8 mouse cellular contexts compared by ENCODE assay signal in the genomic region with DNA sequence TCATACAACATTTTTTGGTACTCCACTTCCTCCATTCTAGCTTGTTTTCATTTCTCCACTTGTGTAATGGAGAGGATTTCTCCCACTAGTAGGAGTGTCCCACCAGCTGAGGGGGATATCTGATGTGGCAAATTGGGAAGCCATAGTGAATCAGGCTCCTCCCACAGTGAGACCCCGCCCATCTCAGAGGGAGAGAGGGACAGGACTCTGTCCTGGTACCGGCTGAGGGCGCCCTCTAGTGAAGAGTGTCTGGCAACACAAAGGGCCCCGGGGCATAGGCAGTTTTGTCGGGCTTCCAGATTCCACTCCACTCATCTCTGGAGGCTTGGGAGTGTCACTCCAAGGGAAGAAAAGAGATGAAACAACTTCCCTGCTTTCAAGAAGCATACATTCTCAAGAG. TPM values are rescaled to one million over a fixed set of nuclear protein-coding genes. Genes with fewer than 3 reads are reported as not detected.
A peak's percentile ranks its signal among the peaks of the same experiment; 100 is the strongest.
DNase-seq lines count a peak whose midpoint lies in the region; ATAC-seq and TF ChIP-seq lines count a peak whose summit lies in the region.

No protein-coding gene starts in this region.

- ATAC-seq in hindbrain, embryonic 11.5 days (ENCODE audit: low FRiP score): peak; percentile 27; the same call in 1 of the 2 replicates
- no peak for ATAC-seq in hindbrain, embryonic 14.5 days (ENCODE audit: low FRiP score)
- peak; percentile 94 for ATAC-seq in megakaryocyte progenitor cell, adult 5-6 weeks (replicated peaks; ENCODE audit: poor library complexity)

- no peak overlapping the region for H3K4me2 ChIP-seq in hindbrain, embryonic 11.5 days (replicated peaks; ENCODE audit: low read depth, low read length)
- no peak overlapping the region for H3K4me2 ChIP-seq in hindbrain, embryonic 14.5 days (replicated peaks)

- no peaks in the 10 kb centered on the region for H3K79me2 ChIP-seq in heart, adult 2 months (replicated peaks; ENCODE audit: control insufficient read depth, insufficient read depth, low read length)

- intact Hi-C loops in heart, adult 2 months (cut with DNase I): loop anchor here (1.0 to 5.0 kb wide), 2 partner anchors 117 to 126 kb away; no protein-coding TSS in a partner anchor

- TF ChIP-seq CTCF in heart, adult 2 months (IDR thresholded peaks at IDR 0.05): peak; percentile 77
- peak; percentile 50; the same call in 1 of the 2 replicates for TF ChIP-seq CTCF in testis, adult 2 months (IDR thresholded peaks at IDR 0.05; ENCODE audit: control insufficient read depth, insufficient read depth, insufficient replicate concordance, low read depth, low read length)

- peak; percentile 72 for DNase-seq in hindbrain, embryonic 11.5 days (ENCODE audit: low spot score)
- no peak for DNase-seq in hindbrain, embryonic 14.5 days (ENCODE audit: low spot score)
- peak; percentile 76 for DNase-seq in NIH3T3 (ENCODE audit: low read depth)
- peak; percentile 73 for DNase-seq in cerebellum, adult 9-10 months
- peak; percentile 65 to 69 for DNase-seq in heart, adult 2 months
- DNase-seq in large intestine, adult 2 months (ENCODE audit: low read depth, low spot score): peak; percentile 8

- H3K4me3 ChIP-seq in hindbrain, embryonic 11.5 days (ENCODE audit: low read depth, low read length): no peak overlapping the region
- no peak overlapping the region for H3K4me3 ChIP-seq in hindbrain, embryonic 14.5 days (replicated peaks; ENCODE audit: low read length)
- no peak overlapping the region for H3K4me3 ChIP-seq in heart, adult 2 months
- no peak overlapping the region for H3K4me3 ChIP-seq in testis, adult 2 months (ENCODE audit: control insufficient read depth, low read depth, low read length)

- H3K36me3 ChIP-seq in hindbrain, embryonic 11.5 days (ENCODE audit: control insufficient read depth, insufficient read depth, low read length): no peaks in the 10 kb centered on the region
- H3K36me3 ChIP-seq in hindbrain, embryonic 14.5 days (replicated peaks; ENCODE audit: control insufficient read depth, insufficient read depth): no peaks in the 10 kb centered on the region
- H3K36me3 ChIP-seq in heart, adult 2 months (ENCODE audit: control insufficient read depth, insufficient read depth, low read length): no peaks in the 10 kb centered on the region
- no peaks in the 10 kb centered on the region for H3K36me3 ChIP-seq in testis, adult 2 months (ENCODE audit: control insufficient read depth, insufficient read depth, low read length)

- TF ChIP-seq EP300 in heart, adult 2 months (IDR thresholded peaks at IDR 0.05; ENCODE audit: insufficient read depth, low read depth, low read length): no peak

- no peaks in the 10 kb centered on the region for H3K27me3 ChIP-seq in hindbrain, embryonic 11.5 days (ENCODE audit: control insufficient read depth, insufficient read depth, low read length)
- no peaks in the 10 kb centered on the region for H3K27me3 ChIP-seq in hindbrain, embryonic 14.5 days (ENCODE audit: control insufficient read depth, insufficient read depth, low read length)
- no peaks in the 10 kb centered on the region for H3K27me3 ChIP-seq in heart, adult 2 months (ENCODE audit: control insufficient read depth, insufficient read depth, low read length)
- H3K27me3 ChIP-seq in testis, adult 2 months (ENCODE audit: control insufficient read depth, insufficient read depth, low read length): no peaks in the 10 kb centered on the region

- no peaks in the 10 kb centered on the region for H3K9me3 ChIP-seq in hindbrain, embryonic 11.5 days (ENCODE audit: control insufficient read depth, low read length)
- no peaks in the 10 kb centered on the region for H3K9me3 ChIP-seq in hindbrain, embryonic 14.5 days (ENCODE audit: control insufficient read depth, low read length)

- H3K9ac ChIP-seq in hindbrain, embryonic 11.5 days (ENCODE audit: low read depth, low read length): no peak overlapping the region
- H3K9ac ChIP-seq in hindbrain, embryonic 14.5 days: no peak overlapping the region
- no peak overlapping the region for H3K9ac ChIP-seq in heart, adult 2 months (ENCODE audit: low read depth, low read length)

- TF ChIP-seq POLR2A in heart, adult 2 months (IDR thresholded peaks at IDR 0.05; ENCODE audit: insufficient read depth, low read depth, low read length): no peak
- no peak for TF ChIP-seq POLR2A in testis, adult 2 months (IDR thresholded peaks at IDR 0.05; ENCODE audit: control insufficient read depth, low read depth, low read length)

- H3K27ac ChIP-seq in hindbrain, embryonic 11.5 days (ENCODE audit: low read depth, low read length): no peak overlapping the region
- H3K27ac ChIP-seq in hindbrain, embryonic 14.5 days: no peak overlapping the region
- no peak overlapping the region for H3K27ac ChIP-seq in heart, adult 2 months
- H3K27ac ChIP-seq in testis, adult 2 months (ENCODE audit: control insufficient read depth, insufficient read depth, low read depth, low read length): no peak overlapping the region

- H3K4me1 ChIP-seq in hindbrain, embryonic 11.5 days (replicated peaks; ENCODE audit: control insufficient read depth, insufficient read depth, low read length): no peaks in the 10 kb centered on the region
- H3K4me1 ChIP-seq in hindbrain, embryonic 14.5 days (replicated peaks; ENCODE audit: control insufficient read depth, insufficient read depth, low read length): no peaks in the 10 kb centered on the region
- H3K4me1 ChIP-seq in heart, adult 2 months (ENCODE audit: control insufficient read depth, insufficient read depth, low read length): no peaks in the 10 kb centered on the region
- peaks cover 9% of the 10 kb centered on the region for H3K4me1 ChIP-seq in testis, adult 2 months (ENCODE audit: control insufficient read depth, insufficient read depth, low read length)

- 16% methylated on average over 5 of the region's 5 CpGs for WGBS in hindbrain, embryonic 11.5 days
- 15% methylated on average over 5 of the region's 5 CpGs for WGBS in hindbrain, embryonic 14.5 days
- WGBS in heart, adult 2 months: 10% methylated on average over 5 of the region's 5 CpGs
- 9% methylated on average over 5 of the region's 5 CpGs for whole genome bisulfite sequencing in large intestine, adult 2 months

RNA-seq across cellular contexts. Expression of a gene that starts 1.6 kb away (rescaled TPM):
- polyA plus RNA-seq in hindbrain, embryonic 11.5 days (2014; fragmentation: Nextera tagmentation; extraction: Ambion mirVana): not detected in 2 replicates
- 0.09 TPM in 1 of 2 replicates, not detected in the other for polyA plus RNA-seq in hindbrain, embryonic 14.5 days (2014; fragmentation: Nextera tagmentation; extraction: Ambion mirVana)
- under 1 TPM in 1 of 2 experiments, not detected in 1; 0.07 TPM for total RNA-seq in heart, adult 2 months (2021)
- 0.44 and 0.76 TPM in 2 replicates for polyA plus RNA-seq in heart, adult 2 months (2012; rRNA removed)
- polyA plus RNA-seq in large intestine, adult 2 months (2012; rRNA removed): 5.6 and 7.3 TPM in 2 replicates
- total RNA-seq in megakaryocyte progenitor cell, adult 5-6 weeks (2015): 0.46 and 0.69 TPM in 2 replicates
- 1.3 and 1.4 TPM in 2 replicates for total RNA-seq in megakaryocyte progenitor cell, adult 5-6 weeks (2017)
- polyA plus RNA-seq in testis, adult 2 months (2012; rRNA removed): not detected in 2 replicates

RNA-seq across cellular contexts. Expression of a gene that starts 8.1 kb away (rescaled TPM):
- polyA plus RNA-seq in hindbrain, embryonic 11.5 days (2014; fragmentation: Nextera tagmentation; extraction: Ambion mirVana): 0.13 and 0.37 TPM in 2 replicates
- 0.22 and 0.29 TPM in 2 replicates for polyA plus RNA-seq in hindbrain, embryonic 14.5 days (2014; fragmentation: Nextera tagmentation; extraction: Ambion mirVana)
- 1 to 10 TPM; 2.1 to 2.3 TPM for total RNA-seq in heart, adult 2 months (2021)
- 3.9 and 4.9 TPM in 2 replicates for polyA plus RNA-seq in heart, adult 2 months (2012; rRNA removed)
- polyA plus RNA-seq in large intestine, adult 2 months (2012; rRNA removed): 10.1 and 14.6 TPM in 2 replicates
- 0.57 and 0.85 TPM in 2 replicates for total RNA-seq in megakaryocyte progenitor cell, adult 5-6 weeks (2015)
- total RNA-seq in megakaryocyte progenitor cell, adult 5-6 weeks (2017): 0.37 and 1.5 TPM in 2 replicates
- 0.43 and 0.67 TPM in 2 replicates for polyA plus RNA-seq in testis, adult 2 months (2012; rRNA removed)

RNA-seq across cellular contexts. Expression of a gene that starts 38.3 kb away (rescaled TPM):
- polyA plus RNA-seq in hindbrain, embryonic 11.5 days (2014; fragmentation: Nextera tagmentation; extraction: Ambion mirVana): 56.2 and 61.3 TPM in 2 replicates
- polyA plus RNA-seq in hindbrain, embryonic 14.5 days (2014; fragmentation: Nextera tagmentation; extraction: Ambion mirVana): 154 and 160 TPM in 2 replicates
- 10 to 100 TPM; 10.7 to 12.0 TPM for total RNA-seq in heart, adult 2 months (2021)
- polyA plus RNA-seq in heart, adult 2 months (2012; rRNA removed): 11.1 and 11.5 TPM in 2 replicates
- 5.3 and 5.7 TPM in 2 replicates for polyA plus RNA-seq in large intestine, adult 2 months (2012; rRNA removed)
- 0.17 TPM in 1 of 2 replicates, not detected in the other for total RNA-seq in megakaryocyte progenitor cell, adult 5-6 weeks (2015)
- 0.30 TPM in 1 of 2 replicates, not detected in the other for total RNA-seq in megakaryocyte progenitor cell, adult 5-6 weeks (2017)
- polyA plus RNA-seq in testis, adult 2 months (2012; rRNA removed): 2.6 and 3.1 TPM in 2 replicates

RNA-seq across cellular contexts. Expression of a gene that starts 50.4 kb away (rescaled TPM):
- 44.1 and 44.9 TPM in 2 replicates for polyA plus RNA-seq in hindbrain, embryonic 11.5 days (2014; fragmentation: Nextera tagmentation; extraction: Ambion mirVana)
- polyA plus RNA-seq in hindbrain, embryonic 14.5 days (2014; fragmentation: Nextera tagmentation; extraction: Ambion mirVana): 37.0 and 44.8 TPM in 2 replicates
- 100 to 1,000 TPM; 101 to 109 TPM for total RNA-seq in heart, adult 2 months (2021)
- polyA plus RNA-seq in heart, adult 2 months (2012; rRNA removed): 160 and 196 TPM in 2 replicates
- polyA plus RNA-seq in large intestine, adult 2 months (2012; rRNA removed): 41.7 and 49.4 TPM in 2 replicates
- 14.9 and 16.5 TPM in 2 replicates for total RNA-seq in megakaryocyte progenitor cell, adult 5-6 weeks (2015)
- total RNA-seq in megakaryocyte progenitor cell, adult 5-6 weeks (2017): 13.2 and 17.8 TPM in 2 replicates
- polyA plus RNA-seq in testis, adult 2 months (2012; rRNA removed): 40.3 and 44.3 TPM in 2 replicates
